Comparison of ENCODE assay signal across 20 mouse cellular contexts in genomic region chr4:134564093-134564492, GRCm38 (mm10). TPM values are rescaled to one million over a fixed set of nuclear protein-coding genes. Genes with fewer than 3 reads are reported as not detected.
DNase-seq lines count a peak whose midpoint lies in the region; ATAC-seq lines count a peak whose summit lies in the region.
"Had no signal": no experiment of that assay in that cellular context is flagged by ENCODE, and none has a peak within 500 bp of the region (broad histone marks: within the 10 kb centered on the region; RNA-seq: fewer than 3 reads in every experiment).

No protein-coding gene starts in this region.

- DNase-seq in cerebellum, adult 9-11 months, result peak; percentile 58
- no peak for DNase-seq in cerebellum, adult 8-10 months
- DNase-seq in midbrain, embryonic 10.5 days (ENCODE audit: low spot score), result no peak
- DNase-seq in limb, embryonic 10.5 days (ENCODE audit: low spot score), result no peak
- DNase-seq in kidney, postnatal 14 days, result no peak
- DNase-seq: adrenal gland, adult 8-10 months; adrenal gland, postnatal 14 days; adrenal gland, postnatal 36 days; cerebellum, adult 11-12 months had no signal

- peaks cover 9% of the 10 kb centered on the region for H3K4me1 ChIP-seq in midbrain, embryonic 10.5 days
- H3K4me1 ChIP-seq in midbrain, embryonic 15.5 days, result no peaks in the 10 kb centered on the region; the same call in 1 of the 2 replicates
- peaks cover 9% of the 10 kb centered on the region for H3K4me1 ChIP-seq in limb, embryonic 10.5 days
- H3K4me1 ChIP-seq: embryonic facial prominence, embryonic 12.5 days had no signal

- H3K27me3 ChIP-seq in midbrain, embryonic 10.5 days (ENCODE audit: low read depth, poor library complexity, severe bottlenecking), result 0 out of 2 replicates have a peak, but pooled peaks cover 4% of the 10 kb centered on the region
- no peaks in the 10 kb centered on the region for H3K27me3 ChIP-seq in midbrain, embryonic 15.5 days (replicated peaks)
- H3K27me3 ChIP-seq in limb, embryonic 10.5 days (ENCODE audit: low read depth, poor library complexity, severe bottlenecking), result peaks cover 16% of the 10 kb centered on the region; the same call in 1 of the 2 replicates
- H3K27me3 ChIP-seq: embryonic facial prominence, embryonic 12.5 days; forebrain, embryonic 12.5 days; Patski had no signal

- H3K27ac ChIP-seq in midbrain, embryonic 10.5 days (replicated peaks), result 0 out of 2 replicates have a peak overlapping the region, but pooled peaks have one; percentile 3
- H3K27ac ChIP-seq in midbrain, embryonic 15.5 days, result no peak overlapping the region
- H3K27ac ChIP-seq in limb, embryonic 10.5 days, result no peak overlapping the region
- H3K27ac ChIP-seq: embryonic facial prominence, embryonic 10.5 days; embryonic facial prominence, embryonic 12.5 days; forebrain, embryonic 10.5 days; forebrain, embryonic 12.5 days had no signal

- 88% methylated on average over 6 of the region's 6 CpGs for WGBS in midbrain, embryonic 10.5 days
- WGBS in midbrain, embryonic 15.5 days, result 83% methylated on average over 6 of the region's 6 CpGs
- WGBS in limb, embryonic 10.5 days, result 84% methylated on average over 6 of the region's 6 CpGs

- H3K9ac ChIP-seq in midbrain, embryonic 15.5 days, result no peak overlapping the region
- H3K9ac ChIP-seq: embryonic facial prominence, embryonic 12.5 days; forebrain, embryonic 12.5 days had no signal

- peaks cover 26% of the 10 kb centered on the region for H3K36me3 ChIP-seq in midbrain, embryonic 10.5 days
- no peaks in the 10 kb centered on the region for H3K36me3 ChIP-seq in midbrain, embryonic 15.5 days (replicated peaks)
- peaks cover 7% of the 10 kb centered on the region; the same call in 1 of the 2 replicates for H3K36me3 ChIP-seq in limb, embryonic 10.5 days
- H3K36me3 ChIP-seq: G1E had no signal

- ATAC-seq in midbrain, embryonic 15.5 days (replicated peaks), result no peak
- ATAC-seq in erythroid progenitor cell, adult 5-6 weeks (replicated peaks; ENCODE audit: low FRiP score, poor library complexity, severe bottlenecking), result peak; percentile 20; the same call in 1 of the 2 replicates
- ATAC-seq: activated CD4-positive, CD25-positive, alpha-beta regulatory T cell, adult 4 months; forebrain, embryonic 14.5 days; forebrain, embryonic 16.5 days; Patski had no signal

- H3K9me3 ChIP-seq in midbrain, embryonic 10.5 days (replicated peaks), result peaks cover 5% of the 10 kb centered on the region; the same call in 1 of the 2 replicates
- H3K9me3 ChIP-seq in midbrain, embryonic 15.5 days, result no peaks in the 10 kb centered on the region
- H3K9me3 ChIP-seq in limb, embryonic 10.5 days (replicated peaks), result no peaks in the 10 kb centered on the region
- H3K9me3 ChIP-seq: forebrain, embryonic 12.5 days had no signal

- H3K4me3 ChIP-seq in midbrain, embryonic 10.5 days, result no peak overlapping the region
- H3K4me3 ChIP-seq in midbrain, embryonic 15.5 days, result no peak overlapping the region
- H3K4me3 ChIP-seq in limb, embryonic 10.5 days, result no peak overlapping the region
- H3K4me3 ChIP-seq: embryonic facial prominence, embryonic 10.5 days; embryonic facial prominence, embryonic 12.5 days; forebrain, embryonic 10.5 days; forebrain, embryonic 12.5 days had no signal

- no peak overlapping the region for H3K4me2 ChIP-seq in midbrain, embryonic 15.5 days
- H3K4me2 ChIP-seq: embryonic facial prominence, embryonic 12.5 days; forebrain, embryonic 12.5 days had no signal

RNA-seq across cellular contexts. Expression of gene Selenon, which starts 12.1 kb away (rescaled TPM):
- polyA plus RNA-seq in midbrain, embryonic 10.5 days (2016; fragmentation: Nextera tagmentation; extraction: Ambion mirVana), result 8.4 and 8.6 TPM in 2 replicates
- 28.3 and 35.6 TPM in 2 replicates for polyA plus RNA-seq in midbrain, embryonic 15.5 days (2015; fragmentation: Nextera tagmentation; extraction: Ambion mirVana)
- 7.6 and 9.6 TPM in 2 replicates for total RNA-seq in erythroid progenitor cell, adult 5-6 weeks (2015; ENCODE audit: low replicate concordance)
- total RNA-seq in erythroid progenitor cell, adult 5-6 weeks (2017; ENCODE audit: low replicate concordance), result 0.77 and 2.2 TPM in 2 replicates
- polyA plus RNA-seq in limb, embryonic 10.5 days (2016; fragmentation: Nextera tagmentation; extraction: Ambion mirVana), result 10.9 and 13.4 TPM in 2 replicates
- polyA plus RNA-seq: G1E had no signal

RNA-seq across cellular contexts. Expression of gene Mtfr1l, which starts 28.9 kb away (rescaled TPM):
- 120 and 127 TPM in 2 replicates for polyA plus RNA-seq in midbrain, embryonic 10.5 days (2016; fragmentation: Nextera tagmentation; extraction: Ambion mirVana)
- polyA plus RNA-seq in midbrain, embryonic 15.5 days (2015; fragmentation: Nextera tagmentation; extraction: Ambion mirVana), result 164 and 173 TPM in 2 replicates
- 19.5 and 22.6 TPM in 2 replicates for total RNA-seq in erythroid progenitor cell, adult 5-6 weeks (2015; ENCODE audit: low replicate concordance)
- 17.2 and 17.9 TPM in 2 replicates for total RNA-seq in erythroid progenitor cell, adult 5-6 weeks (2017; ENCODE audit: low replicate concordance)
- polyA plus RNA-seq in limb, embryonic 10.5 days (2016; fragmentation: Nextera tagmentation; extraction: Ambion mirVana), result 104 and 109 TPM in 2 replicates

RNA-seq across cellular contexts. Expression of gene Aunip, which starts 53.3 kb away (rescaled TPM):
- 25.5 and 28.6 TPM in 2 replicates for polyA plus RNA-seq in midbrain, embryonic 10.5 days (2016; fragmentation: Nextera tagmentation; extraction: Ambion mirVana)
- 1.3 and 1.9 TPM in 2 replicates for polyA plus RNA-seq in midbrain, embryonic 15.5 days (2015; fragmentation: Nextera tagmentation; extraction: Ambion mirVana)
- 3.8 and 15.5 TPM in 2 replicates for total RNA-seq in erythroid progenitor cell, adult 5-6 weeks (2015; ENCODE audit: low replicate concordance)
- 16.3 and 20.5 TPM in 2 replicates for total RNA-seq in erythroid progenitor cell, adult 5-6 weeks (2017; ENCODE audit: low replicate concordance)
- 21.9 and 29.6 TPM in 2 replicates for polyA plus RNA-seq in limb, embryonic 10.5 days (2016; fragmentation: Nextera tagmentation; extraction: Ambion mirVana)
